Comparison of ENCODE assay signal across 16 mouse cellular contexts in the genomic region with DNA sequence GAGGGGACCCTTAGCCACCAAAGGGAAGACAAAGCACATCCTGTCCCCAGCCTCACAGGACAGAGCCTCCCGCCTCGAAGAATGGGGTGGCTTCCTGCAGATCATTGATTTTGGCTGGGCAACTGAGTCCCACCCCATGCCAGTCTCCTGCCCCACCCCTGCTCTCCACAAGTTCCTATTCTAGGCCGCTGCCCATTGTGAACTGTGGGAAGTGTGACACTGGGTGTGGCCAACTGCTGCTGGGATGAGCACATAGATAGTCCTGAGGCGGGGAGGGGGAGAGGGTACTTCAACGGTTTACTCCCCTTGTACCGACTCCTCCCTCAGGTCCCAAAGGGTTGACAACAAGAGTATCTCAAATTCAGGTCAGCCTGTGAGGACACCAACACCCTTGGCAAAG. TPM values are rescaled to one million over a fixed set of nuclear protein-coding genes. Genes with fewer than 3 reads are reported as not detected.
A peak's percentile ranks its signal among the peaks of the same experiment; 100 is the strongest.
DNase-seq lines count a peak whose midpoint lies in the region; ATAC-seq and TF ChIP-seq lines count a peak whose summit lies in the region.
"Had no signal": no experiment of that assay in that cellular context is flagged by ENCODE, and none has a peak within 500 bp of the region (broad histone marks: within the 10 kb centered on the region; RNA-seq: fewer than 3 reads in every experiment).

No protein-coding gene starts in this region.

- peak in 1 of 2 experiments; percentile 34; a peak in 1 of 4 replicates for TF ChIP-seq POLR2A in MEL (IDR thresholded peaks at IDR 0.05; ENCODE audit: control insufficient read depth in 1 of 2, insufficient read depth in 1 of 2, low read depth in 1 of 2, low read length in 2 of 2, poor library complexity in 1 of 2)

- peak; percentile 83 for DNase-seq in MEL (ENCODE audit: low read depth, low spot score)
- peak in 2 of 3 experiments; percentile 45 to 53 for DNase-seq in liver, embryonic 14.5 days (ENCODE audit: low read depth in 3 of 3, low spot score in 3 of 3)
- no peak for DNase-seq in gastrocnemius, postnatal 4 days (ENCODE audit: low spot score in 2 of 2)
- DNase-seq in stomach, postnatal 0 days (ENCODE audit: low spot score) = no peak
- DNase-seq: cerebellum, adult 2 months; heart, postnatal 14 days had no signal

- no peak for TF ChIP-seq RAD21 in MEL (IDR thresholded peaks at IDR 0.05; ENCODE audit: low read depth, low read length)

- no peak for ATAC-seq in forebrain, embryonic 15.5 days (replicated peaks)
- no peak for ATAC-seq in forebrain, embryonic 16.5 days
- ATAC-seq in liver, embryonic 14.5 days (ENCODE audit: insufficient read depth) = peak; percentile 65
- ATAC-seq in megakaryocyte, adult 5-6 weeks (ENCODE audit: poor library complexity, severe bottlenecking) = peak; percentile 70
- ATAC-seq in cerebellum, adult (ENCODE audit: insufficient number of reproducible peaks, low FRiP score, low TSS enrichment) = no peak
- ATAC-seq in stomach, postnatal 0 days (ENCODE audit: low FRiP score, low TSS enrichment) = no peak
- ATAC-seq: activated CD4-positive, CD25-positive, alpha-beta regulatory T cell, adult 4 months; inflammation-experienced regulatory T-cells, adult 6 months had no signal

- H3K9ac ChIP-seq in forebrain, embryonic 15.5 days (replicated peaks) = no peak overlapping the region
- H3K9ac ChIP-seq in forebrain, embryonic 16.5 days (replicated peaks; ENCODE audit: low read depth, low read length) = no peak overlapping the region
- peak overlapping the region; percentile 47 for H3K9ac ChIP-seq in MEL (ENCODE audit: control insufficient read depth, low read depth, low read length, poor library complexity, severe bottlenecking)
- H3K9ac ChIP-seq in liver, embryonic 14.5 days (replicated peaks) = no peak overlapping the region
- no peak overlapping the region for H3K9ac ChIP-seq in stomach, postnatal 0 days (ENCODE audit: low read length)
- H3K9ac ChIP-seq: kidney, embryonic 15.5 days; limb, embryonic 15.5 days had no signal

- no peak overlapping the region for H3K4me2 ChIP-seq in forebrain, embryonic 15.5 days (replicated peaks)
- no peak overlapping the region for H3K4me2 ChIP-seq in forebrain, embryonic 16.5 days (ENCODE audit: low read length)
- H3K4me2 ChIP-seq in liver, embryonic 14.5 days (ENCODE audit: low read depth) = peak overlapping the region; percentile 37
- H3K4me2 ChIP-seq in stomach, postnatal 0 days (replicated peaks; ENCODE audit: low read depth) = no peak overlapping the region
- H3K4me2 ChIP-seq: kidney, embryonic 15.5 days; limb, embryonic 15.5 days; midbrain, embryonic 11.5 days had no signal

- peak in 1 of 2 experiments; percentile 87; a peak in 3 of 4 replicates for TF ChIP-seq EP300 in MEL (IDR thresholded peaks at IDR 0.05; ENCODE audit: low read depth in 1 of 2, low read length in 2 of 2)
- TF ChIP-seq EP300 in liver, embryonic 14.5 days (IDR thresholded peaks at IDR 0.05; ENCODE audit: low read depth) = peak; percentile 50; the same call in 1 of the 2 replicates
- TF ChIP-seq EP300 in stomach, postnatal 0 days (optimal IDR thresholded peaks at IDR 0.05) = no peak

- TF ChIP-seq CTCF in MEL (IDR thresholded peaks at IDR 0.05 in 2 of 3, conservative IDR thresholded peaks at IDR 0.05 in 1 of 3; ENCODE audit: control insufficient read depth in 1 of 3, insufficient read depth in 1 of 3, low read depth in 2 of 3, low read length in 3 of 3, poor library complexity in 1 of 3, severe bottlenecking in 1 of 3) = no peak
- no peak for TF ChIP-seq CTCF in liver, embryonic 14.5 days (IDR thresholded peaks at IDR 0.05; ENCODE audit: low read depth)
- TF ChIP-seq CTCF in stomach, postnatal 0 days (IDR thresholded peaks at IDR 0.05; ENCODE audit: low read depth) = no peak

- H3K4me3 ChIP-seq in forebrain, embryonic 15.5 days = no peak overlapping the region
- no peak overlapping the region for H3K4me3 ChIP-seq in forebrain, embryonic 16.5 days (replicated peaks; ENCODE audit: low read length)
- H3K4me3 ChIP-seq in MEL (ENCODE audit: control insufficient read depth in 1 of 2, insufficient read depth in 1 of 2, low read depth in 2 of 2, low read length in 2 of 2) = peak overlapping the region; percentile 9 to 16; a peak in 3 of 4 replicates
- no peak overlapping the region for H3K4me3 ChIP-seq in liver, embryonic 14.5 days (ENCODE audit: insufficient read depth in 1 of 2, low read depth in 2 of 2, low read length in 2 of 2)
- H3K4me3 ChIP-seq in stomach, postnatal 0 days (ENCODE audit: low read depth, low read length) = no peak overlapping the region
- H3K4me3 ChIP-seq: kidney, embryonic 15.5 days; layer of hippocampus, adult 2 months; limb, embryonic 15.5 days had no signal

- peaks cover 36% of the 10 kb centered on the region for H3K36me3 ChIP-seq in forebrain, embryonic 15.5 days
- H3K36me3 ChIP-seq in forebrain, embryonic 16.5 days (ENCODE audit: control insufficient read depth, insufficient read depth) = peaks cover 14% of the 10 kb centered on the region
- peaks cover 0 to 22% of the 10 kb centered on the region in 2 experiments; a peak in 2 of 4 replicates for H3K36me3 ChIP-seq in MEL (ENCODE audit: control insufficient read depth in 1 of 2, insufficient read depth in 2 of 2, low read length in 2 of 2)
- no peaks in the 10 kb centered on the region for H3K36me3 ChIP-seq in liver, embryonic 14.5 days (replicated peaks; ENCODE audit: control insufficient read depth, insufficient read depth, low read depth)
- H3K36me3 ChIP-seq in stomach, postnatal 0 days (ENCODE audit: control insufficient read depth, insufficient read depth, low read length) = no peaks in the 10 kb centered on the region

- H3K27ac ChIP-seq in forebrain, embryonic 15.5 days (replicated peaks) = peak overlapping the region; percentile 35; the same call in 1 of the 2 replicates
- H3K27ac ChIP-seq in forebrain, embryonic 16.5 days (ENCODE audit: low read length) = no peak overlapping the region; the same call in 1 of the 2 replicates
- peak overlapping the region; percentile 76 for H3K27ac ChIP-seq in MEL (ENCODE audit: control insufficient read depth, low read depth, low read length)
- H3K27ac ChIP-seq in liver, embryonic 14.5 days = peak overlapping the region; percentile 69
- no peak overlapping the region for H3K27ac ChIP-seq in stomach, postnatal 0 days (replicated peaks)
- H3K27ac ChIP-seq: kidney, embryonic 15.5 days; layer of hippocampus, adult 2 months; limb, embryonic 15.5 days had no signal

- no peaks in the 10 kb centered on the region for H3K9me3 ChIP-seq in forebrain, embryonic 15.5 days
- no peaks in the 10 kb centered on the region for H3K9me3 ChIP-seq in forebrain, embryonic 16.5 days (ENCODE audit: control insufficient read depth, low read length)
- no peaks in the 10 kb centered on the region for H3K9me3 ChIP-seq in MEL (replicated peaks; ENCODE audit: insufficient read depth, low read length)
- no peaks in the 10 kb centered on the region for H3K9me3 ChIP-seq in liver, embryonic 14.5 days (ENCODE audit: control insufficient read depth, low read length)
- no peaks in the 10 kb centered on the region for H3K9me3 ChIP-seq in stomach, postnatal 0 days (ENCODE audit: control insufficient read depth, low read length)
- H3K9me3 ChIP-seq: kidney, embryonic 15.5 days; limb, embryonic 15.5 days had no signal

- no peaks in the 10 kb centered on the region for H3K27me3 ChIP-seq in forebrain, embryonic 15.5 days
- H3K27me3 ChIP-seq in forebrain, embryonic 16.5 days (replicated peaks; ENCODE audit: control insufficient read depth, insufficient read depth, low read length) = no peaks in the 10 kb centered on the region
- no peaks in the 10 kb centered on the region for H3K27me3 ChIP-seq in MEL (ENCODE audit: control insufficient read depth in 1 of 2, insufficient read depth in 2 of 2, low read length in 2 of 2)
- no peaks in the 10 kb centered on the region for H3K27me3 ChIP-seq in liver, embryonic 14.5 days (ENCODE audit: control insufficient read depth, insufficient read depth, low read length)
- no peaks in the 10 kb centered on the region for H3K27me3 ChIP-seq in stomach, postnatal 0 days (ENCODE audit: control insufficient read depth, insufficient read depth, low read length)
- H3K27me3 ChIP-seq: kidney, embryonic 15.5 days; limb, embryonic 15.5 days had no signal

- WGBS in forebrain, embryonic 15.5 days = 78% methylated on average over 6 of the region's 6 CpGs
- WGBS in forebrain, embryonic 16.5 days = 76% methylated on average over 6 of the region's 6 CpGs
- 7% methylated on average over 6 of the region's 6 CpGs for WGBS in liver, embryonic 14.5 days (ENCODE audit: insufficient replicate concordance)
- 53% methylated on average over 6 of the region's 6 CpGs for WGBS in stomach, postnatal 0 days

- no peaks in the 10 kb centered on the region for H3K79me2 ChIP-seq in MEL (ENCODE audit: control insufficient read depth, insufficient read depth, low read length, poor library complexity)

- peaks cover 18% of the 10 kb centered on the region; the same call in 1 of the 2 replicates for H3K4me1 ChIP-seq in forebrain, embryonic 15.5 days
- peaks cover 7% of the 10 kb centered on the region for H3K4me1 ChIP-seq in forebrain, embryonic 16.5 days (replicated peaks; ENCODE audit: control insufficient read depth, insufficient read depth, low read length)
- H3K4me1 ChIP-seq in MEL (ENCODE audit: control insufficient read depth in 1 of 2, insufficient read depth in 2 of 2, low read length in 2 of 2) = peaks cover 22 to 34% of the 10 kb centered on the region in 2 experiments
- H3K4me1 ChIP-seq in liver, embryonic 14.5 days (replicated peaks; ENCODE audit: control insufficient read depth in 2 of 2, insufficient read depth in 2 of 2, low read length in 1 of 2) = peaks cover 40 to 57% of the 10 kb centered on the region in 2 experiments
- H3K4me1 ChIP-seq in stomach, postnatal 0 days (replicated peaks; ENCODE audit: control insufficient read depth, insufficient read depth) = no peaks in the 10 kb centered on the region

RNA-seq across cellular contexts. Expression of a gene that starts 33.9 kb away (rescaled TPM):
- not detected in 2 replicates for polyA plus RNA-seq in forebrain, embryonic 15.5 days (2015; fragmentation: Nextera tagmentation; extraction: Ambion mirVana)
- polyA plus RNA-seq in forebrain, embryonic 16.5 days (2015; fragmentation: Nextera tagmentation; extraction: Ambion mirVana) = 0.16 TPM in 1 of 2 replicates, not detected in the other
- not detected in 2 replicates for total RNA-seq in MEL (2012; rRNA removed)
- not detected for polyA plus RNA-seq in MEL (2012; ENCODE audit: insufficient read depth in 1 of 2, insufficient read length in 2 of 2, low read depth in 1 of 2, low replicate concordance in 2 of 2, missing spikeins in 1 of 2)
- polyA plus RNA-seq in liver, embryonic 14.5 days (2012; rRNA removed) = 0.05 TPM in 1 of 2 replicates, not detected in the other
- polyA plus RNA-seq in liver, embryonic 14.5 days (2014; fragmentation: Nextera tagmentation; extraction: Ambion mirVana) = 0.15 and 0.23 TPM in 2 replicates
- total RNA-seq in megakaryocyte, adult 5-6 weeks (2015) = not detected in 2 replicates
- not detected in 2 replicates for total RNA-seq in megakaryocyte, adult 5-6 weeks (2017)
- total RNA-seq in gastrocnemius, postnatal 4 days (2021) = not detected
- 0.34 and 0.78 TPM in 2 replicates for polyA plus RNA-seq in stomach, postnatal 0 days (2015; fragmentation: Nextera tagmentation; extraction: Ambion mirVana)
- total RNA-seq: heart, postnatal 14 days had no signal
- polyA plus RNA-seq: activated CD4-positive, CD25-positive, alpha-beta regulatory T cell, adult 4 months; inflammation-experienced regulatory T-cells, adult 6 months; limb, embryonic 15.5 days had no signal

RNA-seq across cellular contexts. Expression of a gene that starts 47.6 kb away (rescaled TPM):
- 71.9 and 75.0 TPM in 2 replicates for polyA plus RNA-seq in forebrain, embryonic 15.5 days (2015; fragmentation: Nextera tagmentation; extraction: Ambion mirVana)
- polyA plus RNA-seq in forebrain, embryonic 16.5 days (2015; fragmentation: Nextera tagmentation; extraction: Ambion mirVana) = 78.3 and 80.5 TPM in 2 replicates
- 4.0 and 7.6 TPM in 2 replicates for total RNA-seq in MEL (2012; rRNA removed)
- polyA plus RNA-seq in MEL (2012; ENCODE audit: insufficient read depth in 1 of 2, insufficient read length in 2 of 2, low read depth in 1 of 2, low replicate concordance in 2 of 2, missing spikeins in 1 of 2) = 10 to 100 TPM in 1 of 2 experiments, not detected in 1; 34.0 TPM
- polyA plus RNA-seq in liver, embryonic 14.5 days (2012; rRNA removed) = 1.8 and 2.2 TPM in 2 replicates
- 1.0 and 1.2 TPM in 2 replicates for polyA plus RNA-seq in liver, embryonic 14.5 days (2014; fragmentation: Nextera tagmentation; extraction: Ambion mirVana)
- 41.1 and 48.0 TPM in 2 replicates for total RNA-seq in megakaryocyte, adult 5-6 weeks (2015)
- 36.3 and 46.1 TPM in 2 replicates for total RNA-seq in megakaryocyte, adult 5-6 weeks (2017)
- 1 to 10 TPM; 1.9 TPM for total RNA-seq in gastrocnemius, postnatal 4 days (2021)
- polyA plus RNA-seq in stomach, postnatal 0 days (2015; fragmentation: Nextera tagmentation; extraction: Ambion mirVana) = 0.29 and 0.36 TPM in 2 replicates

RNA-seq across cellular contexts. Expression of a gene that starts 55.3 kb away (rescaled TPM):
- polyA plus RNA-seq in forebrain, embryonic 15.5 days (2015; fragmentation: Nextera tagmentation; extraction: Ambion mirVana) = 4.4 and 6.6 TPM in 2 replicates
- 4.2 and 5.2 TPM in 2 replicates for polyA plus RNA-seq in forebrain, embryonic 16.5 days (2015; fragmentation: Nextera tagmentation; extraction: Ambion mirVana)
- 0.12 and 0.13 TPM in 2 replicates for total RNA-seq in MEL (2012; rRNA removed)
- under 1 TPM in 1 of 2 experiments, not detected in 1; 0.65 TPM for polyA plus RNA-seq in MEL (2012; ENCODE audit: insufficient read depth in 1 of 2, insufficient read length in 2 of 2, low read depth in 1 of 2, low replicate concordance in 2 of 2, missing spikeins in 1 of 2)
- polyA plus RNA-seq in liver, embryonic 14.5 days (2012; rRNA removed) = 0.16 and 0.28 TPM in 2 replicates
- 0.13 and 0.36 TPM in 2 replicates for polyA plus RNA-seq in liver, embryonic 14.5 days (2014; fragmentation: Nextera tagmentation; extraction: Ambion mirVana)
- total RNA-seq in megakaryocyte, adult 5-6 weeks (2015) = not detected in 2 replicates
- total RNA-seq in megakaryocyte, adult 5-6 weeks (2017) = not detected in 2 replicates
- total RNA-seq in gastrocnemius, postnatal 4 days (2021) = under 1 TPM; 0.22 to 0.29 TPM
- polyA plus RNA-seq in stomach, postnatal 0 days (2015; fragmentation: Nextera tagmentation; extraction: Ambion mirVana) = 32.0 and 35.7 TPM in 2 replicates
- polyA plus RNA-seq: activated CD4-positive, CD25-positive, alpha-beta regulatory T cell, adult 4 months had no signal

Comparison
In these comparisons a context has a peak if more than half of its experiments do, and no peak if none do; other contexts are left out.
1. H3K27ac ChIP-seq: peak in forebrain, embryonic 15.5 days (single experiment), MEL (single experiment) and liver, embryonic 14.5 days (single experiment); none in forebrain, embryonic 16.5 days (single experiment) and stomach, postnatal 0 days (single experiment).
2. ATAC-seq: peak in liver, embryonic 14.5 days (single experiment) and megakaryocyte, adult 5-6 weeks (single experiment); none in forebrain, embryonic 15.5 days (single experiment), forebrain, embryonic 16.5 days (single experiment), cerebellum, adult (single experiment) and stomach, postnatal 0 days (single experiment).
3. H3K4me3 ChIP-seq: peak in MEL (2 of 2); none in forebrain, embryonic 15.5 days (single experiment), forebrain, embryonic 16.5 days (single experiment), liver, embryonic 14.5 days (0 of 2) and stomach, postnatal 0 days (single experiment).
4. DNase-seq: peak in MEL (single experiment) and liver, embryonic 14.5 days (2 of 3); none in gastrocnemius, postnatal 4 days (0 of 2) and stomach, postnatal 0 days (single experiment).
5. RNA of a gene that starts 47.6 kb away (polyA plus RNA-seq): 34.0 TPM in MEL, 78.3 to 80.5 TPM in forebrain, embryonic 16.5 days and 71.9 to 75.0 TPM in forebrain, embryonic 15.5 days; 1.0 to 2.2 TPM in liver, embryonic 14.5 days and 0.29 to 0.36 TPM in stomach, postnatal 0 days; every median in the first group is over 10 times any median in the second.